Mouse (Mus musculus) CH12.LX (cell line): ENCODE data around the gene Prrc2a. TPM values are rescaled to one million over a fixed set of nuclear protein-coding genes. Genes with fewer than 3 reads are reported as not detected.

Experiments
- DNase-seq: peaks from one replicate; pipeline ENCODE4 v3.0.0-alpha.2; 2013; ENCODE audit errors: extremely low read depth
- H3K27ac ChIP-seq: 2 replicates; pipeline ENCODE4 v1.5.1; 2012; ENCODE audit warnings: low read depth, mild to moderate bottlenecking, control low read depth, moderate library complexity; ENCODE audit not compliant: insufficient read depth
- H3K27me3 ChIP-seq: replicated peaks from 2 replicates; pipeline ENCODE3; 2012; ENCODE audit warnings: inconsistent platforms
- H3K36me3 ChIP-seq, 2 experiments: replicated peaks in 1 of 2; 2 replicates each; pipeline versions ENCODE3 to v1.6.1; 2012; ENCODE audit warnings: inconsistent platforms in 1 of 2, low read length in 1 of 2, mild to moderate bottlenecking in 1 of 2, mixed read lengths in 1 of 2, moderate library complexity in 1 of 2; ENCODE audit not compliant: control insufficient read depth in 1 of 2, insufficient read depth in 1 of 2
- H3K4me1 ChIP-seq, 2 experiments: 2 replicates each; pipeline ENCODE4 v1.6.1; 2012; ENCODE audit warnings: inconsistent platforms in 1 of 2, moderate library complexity in 1 of 2; ENCODE audit not compliant: insufficient read depth in 2 of 2, control insufficient read depth in 1 of 2
- H3K4me2 ChIP-seq: 2 replicates; pipeline ENCODE4 v1.6.1; 2012; ENCODE audit warnings: low read depth, mild to moderate bottlenecking, control low read depth; ENCODE audit not compliant: poor library complexity, insufficient read depth, severe bottlenecking
- H3K4me3 ChIP-seq, 3 experiments: fragments of 150-350 bp in 1 of 3; sonication (generic) in 1 of 3; replicated peaks in 1 of 3; 2 replicates each; pipeline versions ENCODE3 to v1.5.1; 2011 to 2012; ENCODE audit warnings: low read depth in 2 of 3, low read length in 2 of 3, mild to moderate bottlenecking in 2 of 3, moderate library complexity in 2 of 3, control low read depth in 1 of 3, improper control_type of control experiment in 1 of 3, inconsistent platforms in 1 of 3, mixed read lengths in 1 of 3; ENCODE audit not compliant: poor library complexity in 1 of 3
- H3K79me2 ChIP-seq: replicated peaks from 2 replicates; pipeline ENCODE4 v1.6.1; 2012; ENCODE audit warnings: mild to moderate bottlenecking, moderate library complexity; ENCODE audit not compliant: control insufficient read depth, poor library complexity, insufficient read depth, severe bottlenecking; ENCODE audit errors: extremely low read depth
- H3K9ac ChIP-seq: 2 replicates; pipeline ENCODE4 v1.6.1; 2012; ENCODE audit warnings: low read depth, mild to moderate bottlenecking, control low read depth, moderate library complexity; ENCODE audit not compliant: insufficient read depth
- H3K9me3 ChIP-seq: replicated peaks from 2 replicates; pipeline ENCODE3; 2012; ENCODE audit warnings: low read length, inconsistent platforms, mixed read lengths
- CHD1 ChIP-seq: IDR thresholded peaks from 2 replicates; pipeline ENCODE4 v1.6.1; 2012; ENCODE audit warnings: low read depth, low read length, improper control_type of control experiment, inconsistent platforms
- CHD2 ChIP-seq: IDR thresholded peaks from 2 replicates; pipeline ENCODE4 v1.6.1; 2011; ENCODE audit warnings: low read length, improper control_type of control experiment
- CTCF ChIP-seq, 2 experiments: IDR thresholded peaks in 1 of 2; conservative IDR thresholded peaks in 1 of 2; 2 replicates each; pipeline ENCODE4 v1.5.1; 2011 to 2012; ENCODE audit warnings: low read depth in 2 of 2, low read length in 2 of 2, improper control_type of control experiment in 1 of 2, inconsistent platforms in 1 of 2, mild to moderate bottlenecking in 1 of 2, moderate library complexity in 1 of 2
- E2F4 ChIP-seq: IDR thresholded peaks from 2 replicates; pipeline ENCODE4 v1.6.1; 2011; ENCODE audit warnings: low read depth, low read length, improper control_type of control experiment; ENCODE audit not compliant: insufficient replicate concordance
- GABPA ChIP-seq: IDR thresholded peaks from 2 replicates; pipeline ENCODE4 v1.6.1; 2012; ENCODE audit warnings: low read depth, low read length, improper control_type of control experiment, inconsistent platforms; ENCODE audit not compliant: insufficient replicate concordance
- IRF4 ChIP-seq: IDR thresholded peaks from 2 replicates; pipeline ENCODE4 v1.6.1; 2014; ENCODE audit warnings: low read depth, mild to moderate bottlenecking, inconsistent platforms, low read length, improper control_type of control experiment
- JUND ChIP-seq: conservative IDR thresholded peaks from 2 replicates; pipeline ENCODE4 v1.6.1; 2011; ENCODE audit warnings: low read depth, low read length, improper control_type of control experiment
- MAZ ChIP-seq: IDR thresholded peaks from 2 replicates; pipeline ENCODE4 v1.6.1; 2012; ENCODE audit warnings: low read depth, mild to moderate bottlenecking, inconsistent platforms, low read length, improper control_type of control experiment, moderate library complexity
- MEF2A ChIP-seq: IDR thresholded peaks from 2 replicates; pipeline ENCODE4 v1.6.1; 2014; ENCODE audit warnings: low read depth, mild to moderate bottlenecking, inconsistent platforms, low read length, improper control_type of control experiment, borderline replicate concordance
- MXI1 ChIP-seq: IDR thresholded peaks from 2 replicates; pipeline ENCODE4 v1.6.1; 2011; ENCODE audit warnings: mild to moderate bottlenecking, low read depth, low read length, improper control_type of control experiment
- MYC ChIP-seq: IDR thresholded peaks from 2 replicates; pipeline ENCODE4 v1.6.1; 2011; ENCODE audit warnings: low read depth, mild to moderate bottlenecking, improper control_type of control experiment, low read length
- NELFE ChIP-seq: IDR thresholded peaks from 2 replicates; pipeline ENCODE4 v1.6.1; 2011; ENCODE audit warnings: low read depth, low read length, improper control_type of control experiment
- POLR2A ChIP-seq: IDR thresholded peaks from 2 replicates; pipeline ENCODE4 v1.6.1; 2011; ENCODE audit warnings: low read depth, mild to moderate bottlenecking, improper control_type of control experiment, low read length
- POLR2AphosphoS2 ChIP-seq: IDR thresholded peaks from 2 replicates; pipeline ENCODE4 v1.6.1; 2011; ENCODE audit warnings: low read depth, low read length, improper control_type of control experiment
- RAD21 ChIP-seq: IDR thresholded peaks from 2 replicates; pipeline ENCODE4 v1.6.1; 2011; ENCODE audit warnings: low read depth, mild to moderate bottlenecking, low read length, improper control_type of control experiment, moderate library complexity
- RCOR1 ChIP-seq: conservative IDR thresholded peaks from 2 replicates; pipeline ENCODE4 v1.6.1; 2012; ENCODE audit warnings: low read depth, mild to moderate bottlenecking, inconsistent platforms, low read length, improper control_type of control experiment
- SIN3A ChIP-seq: IDR thresholded peaks from 2 replicates; pipeline ENCODE4 v1.6.1; 2012; ENCODE audit warnings: low read length, improper control_type of control experiment, inconsistent platforms
- SMC3 ChIP-seq: IDR thresholded peaks from 2 replicates; pipeline ENCODE4 v1.6.1; 2011; ENCODE audit warnings: low read depth, low read length, improper control_type of control experiment
- TCF12 ChIP-seq: IDR thresholded peaks from 2 replicates; pipeline ENCODE4 v1.6.1; 2014; ENCODE audit warnings: low read depth, mild to moderate bottlenecking, inconsistent platforms, low read length, improper control_type of control experiment
- UBTF ChIP-seq: IDR thresholded peaks from 2 replicates; pipeline ENCODE4 v1.6.1; 2012; ENCODE audit warnings: low read depth, mild to moderate bottlenecking, inconsistent platforms, low read length, improper control_type of control experiment, moderate library complexity
- USF2 ChIP-seq: conservative IDR thresholded peaks from 2 replicates; pipeline ENCODE4 v1.6.1; 2011; ENCODE audit warnings: low read depth, low read length, improper control_type of control experiment
- ZC3H11A ChIP-seq: IDR thresholded peaks from 2 replicates; pipeline ENCODE4 v1.6.1; 2012; ENCODE audit warnings: low read depth, mild to moderate bottlenecking, inconsistent platforms, low read length, improper control_type of control experiment
- ZNF384 ChIP-seq: IDR thresholded peaks from 2 replicates; pipeline ENCODE4 v1.6.1; 2012; ENCODE audit warnings: low read depth, low read length, improper control_type of control experiment, inconsistent platforms
- dilution Hi-C: fragments of 300-500 bp; cut with MboI; formaldehyde crosslinking; loops from 2 replicates; pipeline ENCODE4 v1.14.3; 2020; ENCODE audit warnings: low sequenced_read_pairs; ENCODE audit not compliant: extremely low pct_unique_long_range_greater_than_20kb, extremely low pct_ligation_motif_present
- in situ Hi-C: fragments of 300-500 bp; cut with MboI; formaldehyde crosslinking; loops from 3 replicates; pipeline ENCODE4 v1.14.3; 2019; ENCODE audit warnings: low sequenced_read_pairs, low pct_ligation_motif_present, low pct_unique_long_range_greater_than_20kb, mixed read lengths
- polyA plus RNA-seq: library from polyadenylated mRNA; unstranded; fragments of >175 nt; gene quantifications from 2 replicates; pipeline ENCODE4 v1.2.1, GENCODE M21; 2012; ENCODE audit warnings: low read depth; ENCODE audit not compliant: insufficient read length
- total RNA-seq, 2 experiments: library from RNA; depleted of rRNA; stranded (reverse); fragments of 300-350 nt in 1 of 2; fragments of >200 nt in 1 of 2; gene quantifications; 2 replicates each; pipeline ENCODE4 v1.2.3; 2012 to 2014

Prrc2a gene
- total and polyA plus RNA-seq, 3 experiments, result 31.3 to 313 (median 80.4) TPM

GRCm38 (mm10) chr17:35178528-35178927 is 13.8 kb upstream of the Prrc2a start:
- TF ChIP-seq POLR2AphosphoS2, result no peak
- TF ChIP-seq ZC3H11A, result peak; percentile 99
- peak; percentile 98 for TF ChIP-seq RAD21
- TF ChIP-seq MXI1, result peak; percentile 46; the same call in 1 of the 2 replicates
- TF ChIP-seq IRF4, result peak; percentile 17; the same call in 1 of the 2 replicates
- peak; percentile 68; the same call in 1 of the 2 replicates for TF ChIP-seq MAZ
- peak; percentile 100 for TF ChIP-seq SMC3
- TF ChIP-seq UBTF, result no peak
- no peak for TF ChIP-seq GABPA
- peak; percentile 68; the same call in 1 of the 2 replicates for TF ChIP-seq MEF2A
- TF ChIP-seq CHD2, result no peak
- peak; percentile 53; the same call in 1 of the 2 replicates for TF ChIP-seq TCF12
- no peak for TF ChIP-seq NELFE
- TF ChIP-seq CHD1, result no peak
- TF ChIP-seq MYC, result peak; percentile 34; the same call in 1 of the 2 replicates
- TF ChIP-seq ZNF384, result 0 out of 2 replicates have a peak, but pooled peaks have one; percentile 19
- TF ChIP-seq RCOR1, result no peak
- TF ChIP-seq CTCF (conservative IDR thresholded peaks at IDR 0.05 in 1 of 2, IDR thresholded peaks at IDR 0.05 in 1 of 2; ENCODE audit: low read depth in 2 of 2, low read length in 2 of 2), result peak; percentile 83 to 98
- TF ChIP-seq USF2, result no peak
- TF ChIP-seq SIN3A, result peak; percentile 55; the same call in 1 of the 2 replicates
- no peak for TF ChIP-seq JUND
- no peak for TF ChIP-seq POLR2A
- no peak for TF ChIP-seq E2F4
- Histone ChIP-seq H3K4me3 (no peak overlapping the region), H3K9ac (no peak overlapping the region), H3K27me3 (no peaks in the 10 kb centered on the region), H3K36me3 (no peaks in the 10 kb centered on the region), H3K27ac (no peak overlapping the region), H3K4me2 (no peak overlapping the region), H3K79me2 (no peaks in the 10 kb centered on the region), H3K9me3 (no peaks in the 10 kb centered on the region), H3K4me1 (peaks cover 12 to 39% of the 10 kb centered on the region in 2 experiments)
- in situ Hi-C loops, result no loop called here
- dilution Hi-C loops, result no loop called here
- peak; percentile 68 for DNase-seq
